Mouse (Mus musculus): ENCODE results near the gene B4galt3.
"Not testable (repeated sequence)": the region's sequence is repeated elsewhere in the genome, so short reads cannot be mapped to it uniquely, and the experiment has no call there.

The B4galt3 gene

DNA sequence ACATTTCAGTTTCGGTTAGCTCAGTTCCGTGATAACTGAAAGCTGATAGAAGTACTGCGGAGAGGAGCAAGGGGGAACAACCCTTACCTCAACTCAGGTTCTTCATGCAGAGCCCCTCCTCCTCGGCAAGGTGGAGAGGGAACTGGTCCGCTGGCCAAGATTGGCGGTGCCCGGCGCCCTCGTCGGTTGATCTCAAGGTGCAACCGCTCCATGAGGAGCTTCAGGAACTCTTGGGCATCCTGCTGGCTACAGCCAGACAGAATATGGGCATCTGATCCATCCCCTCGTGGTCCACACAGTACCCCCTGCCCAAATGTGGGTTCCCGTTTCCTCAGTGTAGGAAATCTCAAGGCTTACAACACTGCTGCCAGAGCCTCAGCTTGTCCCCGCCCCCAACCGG lies 14.4 kb downstream of the B4galt3 start:
- no peak for DNase-seq (ENCODE audit: low spot score)

DNA sequence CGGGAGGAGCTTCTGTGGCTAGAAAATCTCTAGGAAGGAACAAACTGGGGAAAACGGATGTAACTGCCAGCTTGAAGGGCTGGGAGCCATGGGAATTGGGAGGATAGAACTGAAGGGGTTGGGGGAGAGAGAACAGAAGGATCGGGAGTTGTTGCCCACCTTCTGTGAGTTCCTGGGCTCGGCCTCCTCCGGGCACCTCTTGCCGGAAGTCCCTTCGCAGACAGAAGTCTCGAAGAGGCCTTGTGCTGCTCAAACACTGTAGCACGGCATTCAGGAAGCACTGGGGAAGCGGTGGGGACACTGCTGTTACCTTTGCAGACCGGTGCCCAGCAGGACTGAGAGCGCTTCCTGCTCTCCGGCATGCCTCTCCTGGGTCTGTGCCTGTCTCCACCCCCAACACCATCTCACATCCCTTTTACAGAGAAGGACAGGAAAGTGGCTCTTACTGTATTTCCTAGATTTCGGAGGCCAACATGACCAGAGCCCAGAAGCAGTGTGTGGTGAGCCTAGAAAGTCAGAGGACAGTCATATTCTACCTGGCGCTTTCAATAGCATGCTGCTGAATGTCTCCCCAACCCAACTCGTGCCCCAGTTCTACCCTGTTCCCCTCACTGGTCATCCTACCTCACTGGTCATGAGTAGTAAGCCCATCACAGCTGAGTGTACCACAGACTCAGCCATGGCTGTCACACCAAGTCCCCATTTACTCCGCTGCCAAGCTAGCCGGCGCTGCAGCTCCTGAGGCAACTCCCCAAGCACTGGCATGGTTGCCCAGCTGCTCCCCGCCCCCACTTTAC lies 15.2 kb downstream of the B4galt3 start:
- no peak for DNase-seq (ENCODE audit: low spot score)

DNA sequence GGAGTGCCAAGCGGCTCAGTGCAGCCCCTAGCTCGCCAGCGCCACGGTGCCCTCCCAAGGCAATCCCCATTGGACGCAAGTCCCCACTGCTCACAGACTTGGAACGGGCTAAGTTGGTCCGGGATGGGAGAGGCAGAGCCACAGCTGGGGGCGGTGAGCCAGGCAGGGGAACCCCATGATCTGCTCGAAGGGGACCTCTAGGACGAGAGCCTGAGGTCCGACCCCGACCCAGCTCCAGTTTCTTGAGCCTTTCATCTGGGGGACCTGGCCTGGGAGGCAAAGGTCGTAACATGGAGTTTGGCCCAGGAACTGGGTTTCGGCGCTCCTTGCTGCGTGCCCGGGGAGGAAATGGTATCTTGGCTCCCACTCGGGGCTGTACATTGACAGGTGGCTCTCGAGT lies 16.4 kb downstream of the B4galt3 start:
- no peak for DNase-seq (ENCODE audit: low spot score)

DNA sequence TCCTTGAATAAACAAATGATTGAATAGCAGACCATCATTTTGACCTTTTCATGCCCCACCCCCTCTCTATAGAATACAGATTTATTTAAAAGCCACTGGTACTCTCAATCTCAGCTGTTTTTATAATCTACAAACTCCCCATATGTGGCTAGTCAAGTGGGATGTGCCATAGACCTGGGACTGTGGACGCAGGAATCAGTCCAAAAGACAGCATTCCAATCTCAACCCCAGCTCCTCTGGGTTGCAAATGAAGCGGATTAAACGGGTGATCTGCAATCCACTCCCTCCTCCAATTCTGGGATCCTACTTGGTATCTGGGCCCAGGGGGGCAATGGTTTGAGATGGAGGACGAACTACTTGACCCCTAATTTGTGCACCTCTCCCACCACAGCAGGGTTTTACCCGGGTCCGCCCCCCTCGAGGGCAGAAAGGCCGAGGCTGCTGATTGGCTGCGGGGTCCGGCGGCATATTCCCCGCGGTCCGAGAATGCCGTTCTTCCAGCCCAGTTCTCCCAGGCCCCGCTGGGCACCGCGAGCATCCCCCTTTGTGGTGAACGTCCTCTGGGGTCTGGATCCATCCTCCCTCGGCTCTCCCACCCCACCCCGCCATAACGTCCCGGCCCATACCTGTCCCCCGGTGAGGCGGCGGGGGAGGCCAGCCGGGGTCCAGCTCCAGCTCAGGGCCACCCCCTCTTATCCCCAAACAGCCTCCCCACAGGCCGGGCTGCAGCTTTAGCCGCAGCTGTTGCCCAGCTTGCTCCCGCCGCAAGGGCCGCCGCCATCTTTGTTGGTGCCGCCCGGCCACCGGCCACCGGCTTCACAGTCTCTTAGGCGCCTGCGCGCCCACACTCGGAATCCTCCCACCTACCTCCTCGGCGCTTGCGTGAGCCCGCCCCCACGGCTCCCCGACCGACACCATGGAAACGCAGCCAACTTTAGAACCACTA lies 17.3 kb downstream of the B4galt3 start, which contains the start of gene Usp21:
Gene Usp21 (minus strand): TSS at position 856 of the 946 bp plus-strand sequence.
- peak; percentile 94 for DNase-seq (ENCODE audit: low spot score)

DNA sequence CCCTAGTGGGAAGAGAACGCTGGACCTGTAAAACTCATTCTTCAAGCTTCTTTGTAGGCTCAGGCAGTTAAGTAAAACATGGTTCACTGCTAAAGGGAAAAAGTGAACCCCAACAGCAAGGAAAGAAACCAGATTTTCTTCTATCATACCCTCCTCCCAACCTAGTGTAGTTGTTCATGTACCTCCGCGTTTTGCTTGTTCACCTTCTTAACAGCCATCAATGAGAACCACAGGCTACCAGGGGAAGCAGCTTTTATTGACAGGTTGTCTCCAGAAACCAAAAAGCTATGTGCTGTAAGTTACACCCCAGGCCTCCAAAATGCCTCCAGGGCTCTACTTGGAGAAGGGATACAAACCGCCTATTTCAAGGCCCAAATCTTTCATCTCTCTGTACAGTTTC lies 18.2 kb downstream of the B4galt3 start:
- no peak for DNase-seq (ENCODE audit: low spot score)

DNA sequence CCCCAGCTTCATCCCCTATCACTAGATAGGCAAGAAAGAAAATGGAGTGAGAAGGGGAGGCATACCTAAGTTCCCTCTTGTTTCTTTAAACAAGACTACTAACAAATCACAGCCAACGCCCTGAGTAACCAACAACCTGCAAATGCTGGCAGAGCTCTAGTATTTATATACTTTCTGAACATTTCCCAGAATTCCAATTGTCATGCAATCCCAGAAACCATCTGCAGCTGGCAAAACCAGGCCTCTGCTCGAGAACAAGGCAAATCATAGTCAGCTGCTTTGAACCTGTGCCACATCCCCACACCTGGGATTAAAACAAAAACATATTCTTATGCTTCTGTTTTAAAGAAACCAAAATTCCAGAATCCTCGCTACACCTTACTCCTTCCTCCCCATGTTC lies 23.2 kb downstream of the B4galt3 start:
- DNase-seq (ENCODE audit: low spot score), result no peak

DNA sequence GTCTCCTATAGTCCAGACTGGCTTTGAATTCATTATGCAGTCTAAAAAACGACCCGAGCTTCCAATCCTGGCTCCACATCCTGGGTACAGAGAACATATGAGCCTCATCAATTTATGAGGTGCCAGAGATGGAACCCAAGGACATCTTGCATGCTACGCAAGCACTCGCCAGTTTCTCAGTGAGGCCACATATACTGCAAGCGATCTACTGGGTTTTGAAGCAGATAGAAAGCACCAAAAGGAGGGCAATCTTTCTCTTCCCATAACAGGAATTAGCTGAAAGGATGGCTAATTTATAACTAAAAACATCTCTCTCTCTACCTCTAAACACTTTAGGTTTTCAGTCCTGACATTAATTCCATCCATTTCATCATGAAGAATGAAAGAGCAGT lies 23.8 kb downstream of the B4galt3 start:
- no peak for DNase-seq (ENCODE audit: low spot score)

DNA sequence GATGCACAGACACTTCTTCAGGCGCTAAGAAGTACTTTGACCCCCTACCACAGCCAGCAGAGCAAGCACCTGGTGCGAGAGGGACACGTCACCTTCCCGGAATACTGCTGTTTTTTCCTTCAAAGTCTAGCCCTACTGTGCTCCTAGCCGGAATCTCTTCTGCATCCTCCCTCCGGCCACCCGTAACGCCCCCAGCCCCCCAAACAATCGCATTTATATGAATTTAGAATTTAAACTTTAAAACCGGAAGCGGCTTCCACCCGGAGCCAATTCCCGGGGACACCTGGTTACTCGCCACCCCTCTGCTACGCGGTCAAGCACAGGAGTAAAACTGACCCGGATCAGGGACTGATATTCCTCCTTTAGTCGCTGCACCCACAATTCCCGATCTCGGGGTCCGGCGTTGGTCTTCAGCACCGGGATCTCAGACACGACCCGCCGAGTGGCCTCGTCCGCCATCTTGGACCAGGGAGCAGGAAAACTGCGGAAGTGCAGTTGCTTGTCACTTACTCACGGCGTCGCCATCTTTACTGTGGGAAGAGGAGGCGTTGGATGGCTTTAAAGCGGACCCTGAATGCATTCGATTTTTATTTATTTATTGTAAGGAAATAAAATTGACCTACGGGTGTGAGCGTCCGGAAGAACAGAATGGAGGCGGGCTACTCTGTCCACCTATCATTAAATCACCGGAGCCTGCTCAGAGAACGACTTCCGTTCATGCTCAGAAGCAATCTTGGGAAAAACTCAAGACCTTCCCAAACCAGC lies 24.4 kb downstream of the B4galt3 start, which contains the start of gene Ufc1:
Gene Ufc1 (minus strand): TSS at position 727 of the 765 bp plus-strand sequence.
- DNase-seq (ENCODE audit: low spot score), result peak; percentile 88

DNA sequence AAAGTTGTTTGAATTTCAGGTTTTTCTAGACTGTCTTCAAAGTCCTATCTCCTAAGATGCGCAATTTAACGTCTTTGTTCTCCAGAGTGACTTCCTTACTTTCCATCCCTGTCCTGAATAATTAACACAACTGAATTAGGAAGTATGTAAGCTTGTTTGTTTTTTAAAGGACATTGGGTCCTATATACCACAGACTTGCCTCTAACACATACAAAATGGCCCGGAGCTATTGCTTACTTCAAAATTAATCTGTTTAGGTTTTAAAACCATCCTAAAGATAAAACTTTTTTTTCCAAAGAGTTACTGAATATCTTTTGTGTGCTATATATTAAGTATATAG lies 24.9 kb downstream of the B4galt3 start:
- no peak for DNase-seq (ENCODE audit: low spot score)

DNA sequence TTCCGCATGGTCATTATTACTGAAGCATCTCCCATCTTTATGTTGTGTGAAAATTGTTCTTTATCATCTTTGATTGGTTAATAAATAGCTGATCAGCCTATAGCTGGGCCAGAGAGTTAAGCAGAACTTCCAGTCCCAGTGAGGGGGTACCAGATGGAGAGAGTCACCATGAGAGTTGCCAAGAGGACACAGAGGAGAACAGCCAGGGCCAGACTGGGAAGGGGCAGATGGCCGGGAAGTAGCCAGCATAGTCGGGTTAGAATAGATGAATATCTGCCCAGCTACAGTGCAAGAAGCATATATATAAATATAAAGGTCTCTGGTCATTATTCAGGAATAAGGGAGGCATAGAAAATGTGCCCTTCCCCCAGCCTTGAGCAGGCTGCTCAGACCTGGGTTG lies 28.1 kb downstream of the B4galt3 start:
- no peak for DNase-seq (ENCODE audit: low spot score)

DNA sequence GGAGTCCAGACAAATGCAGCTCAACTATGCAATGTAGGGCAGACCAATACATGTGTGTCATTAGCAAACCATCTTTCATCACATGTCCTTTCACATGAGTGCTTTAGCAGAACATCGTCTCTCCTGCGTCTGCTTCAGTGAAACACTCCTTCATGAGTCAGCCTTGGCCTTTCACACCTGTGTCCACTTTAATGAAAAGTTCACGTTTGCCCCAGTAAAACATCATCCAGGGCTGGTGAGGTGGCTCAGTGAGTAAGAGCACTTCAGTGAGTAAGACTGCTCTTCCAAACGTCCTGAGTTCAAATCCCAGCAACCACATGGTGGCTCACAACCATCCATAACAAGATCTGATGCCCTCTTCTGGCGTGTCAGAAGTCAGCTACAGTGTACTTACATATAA lies 36.0 kb downstream of the B4galt3 start:
- DNase-seq (ENCODE audit: low spot score), result not testable (repeated sequence)

DNA sequence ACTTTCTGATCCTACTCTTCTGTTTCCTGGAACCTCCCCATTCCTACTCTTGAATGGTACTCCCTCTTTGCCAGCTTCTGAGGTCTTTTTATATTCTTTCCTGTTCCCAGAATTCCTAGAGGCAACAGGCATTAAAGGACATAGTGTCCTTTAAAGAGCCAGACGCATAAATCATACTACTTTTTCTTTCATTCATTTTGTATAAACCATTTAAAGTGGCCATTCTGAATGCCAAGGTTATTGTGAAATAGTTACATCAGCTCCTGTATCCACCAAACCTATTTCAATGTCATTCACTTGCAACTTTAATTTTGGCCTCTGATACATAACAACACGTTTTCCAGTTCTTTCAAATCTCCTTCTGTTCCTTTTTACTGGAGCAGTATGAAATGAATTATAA lies 39.2 kb downstream of the B4galt3 start:
- DNase-seq (ENCODE audit: low spot score), result no peak

DNA sequence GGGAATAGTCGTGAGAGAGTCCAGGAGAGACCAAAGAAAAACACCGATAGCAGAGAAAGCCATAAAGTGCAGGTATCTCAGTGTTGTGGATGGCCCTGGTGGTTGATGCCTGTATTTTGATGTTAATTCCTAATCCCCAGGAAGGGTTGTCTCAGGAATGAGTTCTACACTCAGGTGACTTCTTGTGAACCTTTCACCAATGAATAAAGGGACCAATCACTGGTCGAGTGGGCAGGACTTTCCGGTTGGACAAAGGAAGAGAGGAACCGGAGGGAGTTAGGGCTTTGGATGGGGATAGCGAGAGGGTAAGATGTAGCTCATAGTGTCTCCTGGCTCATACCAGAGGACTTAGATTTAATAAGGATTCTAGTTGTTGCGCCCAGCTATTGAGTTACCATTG lies 49.6 kb downstream of the B4galt3 start:
- no peak for DNase-seq (ENCODE audit: low spot score)

DNA sequence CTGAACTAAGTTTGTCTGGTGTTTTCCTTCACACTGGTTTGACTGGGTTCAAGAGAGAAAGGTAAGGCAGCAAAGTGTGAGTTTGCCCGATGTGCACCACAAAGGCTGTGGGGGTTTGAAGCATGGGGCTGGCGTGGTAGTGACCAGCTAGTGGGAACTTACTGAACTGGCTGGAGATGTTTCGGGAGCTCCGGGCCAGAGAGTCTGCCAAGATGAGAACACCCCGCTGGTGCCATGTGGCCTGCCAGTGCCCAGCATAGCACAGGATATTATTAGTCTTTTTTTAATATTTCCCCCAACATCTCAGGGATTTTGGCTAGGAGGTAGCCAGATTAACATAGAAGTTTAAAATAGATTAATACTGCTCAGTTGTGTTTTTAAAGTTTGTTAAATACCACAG lies 50.0 kb downstream of the B4galt3 start:
- no peak for DNase-seq (ENCODE audit: low spot score)

DNA sequence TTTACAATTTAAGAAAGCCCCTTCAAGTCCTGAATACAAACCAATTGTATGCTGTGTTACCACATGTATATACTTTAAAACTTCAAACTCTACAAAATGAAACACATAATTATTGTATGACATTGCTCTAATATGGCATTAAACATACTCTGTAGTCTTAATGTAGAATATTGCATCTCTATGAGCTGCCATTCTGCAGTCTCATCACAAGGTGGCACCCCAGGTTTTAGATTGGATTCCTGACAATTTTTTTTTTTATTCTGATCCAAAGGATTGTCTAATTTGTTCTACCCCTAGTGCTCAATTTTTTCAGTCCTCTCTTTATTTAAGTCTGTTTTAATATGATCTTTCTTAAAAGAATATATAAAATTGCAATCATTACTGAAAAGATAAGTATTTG lies 51.3 kb downstream of the B4galt3 start:
- peak; percentile 76 for DNase-seq (ENCODE audit: low spot score)

DNA sequence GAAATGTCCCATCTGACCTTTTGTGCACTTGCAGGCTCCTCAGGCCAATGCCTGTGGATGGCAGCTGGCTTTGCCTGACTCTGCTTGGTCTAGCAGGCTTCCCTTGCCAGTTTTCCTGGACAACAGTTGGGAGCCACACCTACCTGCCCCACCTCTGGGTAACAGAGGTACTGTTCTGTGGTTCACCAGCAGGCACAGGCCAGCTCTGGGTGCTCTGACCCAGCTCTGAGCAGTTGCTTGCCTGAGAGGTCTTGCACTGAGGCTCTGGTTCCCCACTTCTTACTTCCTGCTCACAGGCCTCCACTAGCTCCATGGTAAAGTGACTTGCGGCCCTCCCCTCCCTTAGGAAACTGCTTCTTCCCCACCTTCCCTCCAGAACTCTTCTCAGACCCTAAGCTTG lies 51.9 kb downstream of the B4galt3 start:
- DNase-seq (ENCODE audit: low spot score), result no peak

DNA sequence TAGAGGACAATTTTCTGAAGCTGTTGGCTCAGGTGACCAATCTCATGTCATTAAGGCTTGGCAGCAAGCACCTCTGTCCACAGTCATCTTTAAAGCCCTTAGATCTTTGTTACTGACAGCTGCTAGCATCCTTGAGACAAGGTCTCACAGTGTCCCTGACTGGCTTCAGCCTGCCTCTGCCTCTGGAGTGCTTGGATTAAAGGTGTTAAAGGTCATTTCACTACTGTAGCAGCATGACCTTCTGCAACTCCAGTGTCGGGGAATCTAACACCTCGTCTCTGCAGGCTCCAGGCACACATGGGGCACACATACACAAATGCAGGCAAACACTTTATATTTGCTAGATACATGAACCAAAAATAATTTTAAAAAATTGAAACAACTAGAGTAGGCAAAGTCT lies 55.4 kb downstream of the B4galt3 start:
- no peak for DNase-seq (ENCODE audit: low spot score)

All from retina, embryonic 14.5 days (tissue).